Mouse (Mus musculus) cerebellum, adult (tissue): ENCODE results near the gene Atm.
A peak's percentile ranks its signal among the peaks of the same experiment; 100 is the strongest.

ENCODE experiments used
- ATAC-seq: cut with Nextera tagmentation; 2 replicates; pipeline ENCODE4 v1.9.2; 2017; ENCODE audit warnings: mild to moderate bottlenecking, moderate library complexity, mixed read lengths; ENCODE audit not compliant: insufficient number of reproducible peaks, low FRiP score, low TSS enrichment

The Atm gene

GRCm38 (mm10) chr9:53409427-53409826, 127.1 kb downstream of the Atm start:
- no peak for ATAC-seq

GRCm38 (mm10) chr9:53408953-53409361, 127.6 kb downstream of the Atm start:
- ATAC-seq = no peak

- no peak for ATAC-seq
These were observed 128.0 kb downstream of the Atm start for GRCm38 (mm10) chr9:53408548-53408947.

- ATAC-seq = peak; percentile 86
These were observed 131.5 kb downstream of the Atm start for GRCm38 (mm10) chr9:53404753-53405722.

- no peak for ATAC-seq
These were observed 132.3 kb downstream of the Atm start for GRCm38 (mm10) chr9:53404050-53404752.

- no peak for ATAC-seq
These were observed 133.5 kb downstream of the Atm start for GRCm38 (mm10) chr9:53402991-53403390.

- no peak for ATAC-seq
These were observed 134.2 kb downstream of the Atm start, which contains the start of gene 4930550C14Rik for GRCm38 (mm10) chr9:53402291-53402711. Gene 4930550C14Rik, plus strand, starts transcription at chr9:53402325.

GRCm38 (mm10) chr9:53401146-53401545, 135.4 kb downstream of the Atm start:
- no peak for ATAC-seq

GRCm38 (mm10) chr9:53400696-53401095, 135.8 kb downstream of the Atm start:
- no peak for ATAC-seq

GRCm38 (mm10) chr9:53399537-53399936, 137.0 kb downstream of the Atm start:
- ATAC-seq = no peak

- ATAC-seq = no peak
These were observed 138.2 kb downstream of the Atm start for GRCm38 (mm10) chr9:53398388-53398700.

- no peak for ATAC-seq
These were observed 138.7 kb downstream of the Atm start for GRCm38 (mm10) chr9:53397685-53398387.

GRCm38 (mm10) chr9:53390136-53390535, 146.4 kb downstream of the Atm start:
- no peak for ATAC-seq
